Mouse (Mus musculus): ENCODE results near the gene Zfp110.

GRCm38 (mm10) chr7:12897655-12898410 lies 63.3 kb downstream of the Zfp110 start, which contains the start of gene Zscan22:
- TF ChIP-seq CTCF (IDR thresholded peaks at IDR 0.05; ENCODE audit: borderline replicate concordance, insufficient read depth, low read depth, low read length) (no peak), POLR2A (IDR thresholded peaks at IDR 0.05; ENCODE audit: borderline replicate concordance, insufficient read depth, low read length) (peak; percentile 58; the same call in 1 of the 2 replicates)
